Mouse (Mus musculus) T-cell, adult 2 months (primary cell): Measurements from ENCODE around the gene Gm906.
"Not testable (repeated sequence)": the region's sequence is repeated elsewhere in the genome, so short reads cannot be mapped to it uniquely, and the experiment has no call there.

ENCODE experiments used
- DNase-seq: peaks from one replicate; pipeline ENCODE4 v3.0.0; 2022; ENCODE audit warnings: low spot score

Gm906 gene

DNA sequence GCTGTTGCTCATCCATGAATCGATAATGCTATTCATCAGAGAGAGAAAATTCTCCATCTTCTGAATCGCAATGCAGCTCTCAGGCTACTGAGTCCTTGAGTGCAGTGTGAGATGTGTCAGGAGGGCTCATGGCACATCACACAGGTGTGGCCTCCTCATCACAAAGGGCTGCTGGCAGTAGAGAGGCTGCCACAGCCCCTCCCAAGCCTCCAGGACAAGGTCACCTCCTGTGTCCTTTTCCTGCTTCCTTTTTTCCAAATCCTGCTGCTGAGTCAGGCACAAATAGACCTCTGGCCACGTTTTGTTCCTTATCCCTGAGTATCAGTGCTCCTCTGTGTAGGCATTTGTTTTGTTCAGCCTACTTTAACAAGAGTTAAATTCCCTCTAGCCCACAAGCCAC lies at the start of gene Gm906:
Gene Gm906 (minus strand): TSS at position 101 of the 400 bp plus-strand sequence.
- not testable (repeated sequence) for DNase-seq

DNA sequence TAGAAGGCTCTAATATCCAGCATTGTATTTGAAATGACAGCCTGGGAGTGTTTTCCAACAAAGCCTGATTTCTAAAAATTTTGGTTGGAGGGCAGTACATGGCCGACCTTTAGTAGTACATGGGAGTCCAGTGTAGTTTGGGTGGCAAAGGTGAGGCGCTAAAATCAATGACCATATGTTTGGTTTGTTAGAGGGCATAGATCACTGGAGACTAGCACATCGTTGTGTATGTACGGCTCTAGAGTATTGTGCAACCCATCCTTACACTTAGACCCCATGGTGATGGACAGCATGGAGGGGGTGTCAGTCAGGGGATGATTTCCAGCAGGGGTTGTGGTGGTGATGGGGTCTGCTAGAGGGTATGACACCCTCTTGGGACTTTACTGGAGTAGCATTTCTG lies 33.2 kb upstream of the Gm906 start:
- DNase-seq = not testable (repeated sequence)

DNA sequence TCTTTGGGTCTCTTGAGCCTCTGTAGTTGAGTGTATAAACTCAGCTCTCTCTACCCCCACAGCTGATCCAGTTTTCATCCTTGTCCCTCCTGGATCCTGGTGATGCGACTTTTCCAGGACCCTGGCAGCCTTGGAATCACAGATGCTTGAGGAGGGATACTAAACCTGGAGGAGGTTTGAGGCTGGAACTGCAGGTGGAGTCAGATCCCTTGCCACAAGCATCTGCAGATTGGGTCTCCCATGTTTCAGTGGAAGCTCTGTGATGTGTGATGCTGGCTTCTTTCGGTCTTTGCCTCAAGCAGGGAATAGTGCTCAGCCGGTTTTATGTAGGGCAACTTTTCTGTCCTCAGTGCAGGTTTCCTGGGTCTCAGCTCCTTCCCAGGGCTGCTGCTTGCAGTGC lies 13.6 kb downstream of the Gm906 start:
- DNase-seq = no peak

DNA sequence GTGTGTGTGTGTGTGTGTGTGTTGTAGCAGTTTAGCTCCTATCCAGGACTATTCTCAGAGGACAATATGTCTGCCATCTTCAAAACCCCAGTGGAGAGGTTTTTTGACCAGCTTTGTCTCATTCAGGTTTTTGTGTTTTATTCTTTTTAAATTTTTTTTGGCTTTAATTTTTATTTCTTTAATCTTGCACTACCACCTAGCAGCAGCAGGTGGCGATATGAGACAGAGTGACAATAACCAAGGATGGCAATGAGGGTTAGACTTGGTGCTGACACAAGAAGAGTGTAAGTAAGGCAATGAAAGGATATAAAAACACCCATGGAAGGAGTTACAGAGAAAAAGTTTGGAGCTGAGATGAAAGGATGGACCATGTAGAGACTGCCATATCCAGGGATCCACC lies 38.3 kb downstream of the Gm906 start:
- not testable (repeated sequence) for DNase-seq

DNA sequence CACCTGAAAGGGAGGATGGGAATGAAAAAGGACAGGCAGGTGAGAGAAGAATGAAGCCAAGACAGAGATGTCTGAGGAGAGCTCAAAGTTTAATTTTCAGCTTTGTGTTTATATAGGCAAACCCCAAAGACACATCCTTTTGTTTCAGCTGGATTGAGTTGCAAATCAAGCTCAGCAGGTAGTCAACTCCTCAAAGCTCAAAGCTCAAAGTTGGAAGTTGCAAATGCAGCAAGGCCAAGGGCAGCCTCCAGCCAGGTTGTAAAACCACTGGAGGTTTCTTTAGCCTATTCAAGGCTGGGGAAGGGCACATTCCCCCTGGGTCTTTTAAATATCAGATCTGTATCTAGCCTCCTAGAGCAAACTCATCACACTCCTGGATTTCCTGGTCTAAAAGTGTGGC lies 39.9 kb downstream of the Gm906 start:
- DNase-seq = not testable (repeated sequence)

DNA sequence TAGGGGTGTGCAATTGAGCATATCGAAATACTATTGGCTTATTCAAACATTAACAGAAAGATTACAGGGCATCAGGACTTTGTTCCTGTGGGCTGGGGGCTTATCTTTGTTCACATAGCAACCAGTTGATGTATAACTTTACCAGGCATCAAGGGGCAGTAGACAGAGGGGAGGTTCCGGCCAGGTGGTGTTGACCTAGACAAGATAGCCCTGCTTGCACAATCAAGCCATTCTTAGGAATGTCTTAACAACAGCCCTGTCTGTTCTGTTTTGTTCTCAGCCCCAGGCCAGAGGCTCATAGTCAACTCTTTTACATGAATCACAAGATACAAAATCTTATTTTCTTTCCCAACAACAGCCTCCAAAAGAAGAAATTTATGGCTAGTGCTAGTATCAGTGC lies 40.5 kb downstream of the Gm906 start:
- not testable (repeated sequence) for DNase-seq

DNA sequence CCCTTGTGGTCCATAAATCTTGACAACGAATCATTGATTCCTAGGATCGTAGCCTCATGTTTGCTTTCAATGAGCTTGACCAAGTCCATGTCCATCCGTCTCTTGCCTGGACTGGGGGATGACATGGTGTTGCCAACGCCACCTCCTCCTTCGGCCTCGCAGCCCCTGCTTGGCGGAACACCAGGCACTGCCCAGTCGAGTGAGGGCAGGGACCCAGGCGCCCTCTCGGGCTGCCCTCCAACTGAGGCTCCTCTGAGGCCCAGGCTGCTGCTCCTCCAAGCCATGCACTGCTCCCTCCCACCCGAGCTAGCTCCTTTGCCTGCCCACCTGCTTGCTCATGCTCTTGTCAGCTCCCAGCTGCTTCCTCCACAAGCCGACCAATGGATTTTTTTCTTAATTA lies 42.1 kb downstream of the Gm906 start:
- no peak for DNase-seq

DNA sequence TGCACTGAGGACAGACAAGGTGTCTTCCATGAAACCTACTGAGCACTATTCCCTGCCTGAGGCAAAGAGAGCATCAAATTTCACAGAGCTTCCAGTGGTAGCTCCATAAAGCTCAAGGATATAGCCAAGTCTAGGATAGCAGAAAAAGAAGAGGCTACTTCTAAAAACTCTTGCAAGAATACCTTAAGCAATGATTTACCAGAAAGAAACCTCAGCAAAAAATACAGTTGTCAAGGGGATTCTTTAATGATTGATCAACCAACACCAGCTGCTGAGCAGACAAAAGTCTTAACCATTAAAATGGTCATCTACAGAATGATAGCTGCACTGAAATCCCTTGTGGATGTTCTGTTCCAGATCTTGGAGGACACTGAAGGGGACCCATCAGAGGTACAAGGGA lies 53.3 kb downstream of the Gm906 start:
- not testable (repeated sequence) for DNase-seq
